Mouse (Mus musculus) central nervous system, embryonic 14 days (tissue): Measurements from ENCODE around the gene Rdh16. TPM values are rescaled to one million over a fixed set of nuclear protein-coding genes. Genes with fewer than 3 reads are reported as not detected.

Experiments
- polyA plus RNA-seq: library from polyadenylated mRNA; depleted of rRNA; stranded (reverse); fragments of >200 nt; gene quantifications from 2 replicates; pipeline ENCODE4 v1.2.3, GENCODE M21; 2012; rRNA removed

Rdh16 gene
- 0.01 TPM in 1 of 2 replicates, not detected in the other for polyA plus RNA-seq

GRCm38 (mm10) chr10:127800891-127801290, at the start of gene Rdh16:
Rdh16 (plus strand) TSS chr10:127801152.

GRCm38 (mm10) chr10:127751548-127751947, 49.4 kb upstream of the Rdh16 start, which contains the start of gene Gpr182:
Gpr182 (minus strand) TSS chr10:127751732.

GRCm38 (mm10) chr10:127759181-127760110, 41.5 kb upstream of the Rdh16 start, which contains the start of the genes Rdh1 and Rdh16f1:
Rdh1 (plus strand) TSS chr10:127759721.
Rdh16f1 (plus strand) TSS chr10:127759787.

GRCm38 (mm10) chr10:127776011-127776410, 24.9 kb upstream of the Rdh16 start, which contains the start of gene Rdh9:
Rdh9 (plus strand) TSS chr10:127776386.

GRCm38 (mm10) chr10:127849628-127850027, 48.7 kb downstream of the Rdh16 start, which contains the start of gene Rdh19:
Rdh19 (plus strand) TSS chr10:127849928.

GRCm38 (mm10) chr10:127866232-127866631, 65.3 kb downstream of the Rdh16 start, which contains the start of gene Rdh16f2:
Rdh16f2 (plus strand) TSS chr10:127866474.

GRCm38 (mm10) chr10:127888605-127889004, 87.7 kb downstream of the Rdh16 start, which contains the start of gene Rdh7:
Rdh7 (minus strand) TSS chr10:127888817.

Other genes starting within 250 kb of the Rdh16 start
- 163 and 211 TPM in 2 replicates for gene Lrp1, start 180.0 kb upstream of the Rdh16 start, polyA plus RNA-seq
- 8.3 and 11.7 TPM in 2 replicates for gene Stat6, start 158.2 kb upstream of the Rdh16 start, polyA plus RNA-seq
- gene Nemp1, start 134.3 kb upstream of the Rdh16 start, polyA plus RNA-seq, result 8.7 and 9.0 TPM in 2 replicates
- gene Nab2, start 132.6 kb upstream of the Rdh16 start, polyA plus RNA-seq, result 9.8 and 18.1 TPM in 2 replicates
- gene Myo1a, start 96.0 kb upstream of the Rdh16 start, polyA plus RNA-seq, result 2.8 and 3.1 TPM in 2 replicates
- gene Tac2, start 76.7 kb upstream of the Rdh16 start, polyA plus RNA-seq, result 0.44 and 1.0 TPM in 2 replicates
- 14.6 and 15.2 TPM in 2 replicates for gene Zbtb39, start 61.6 kb upstream of the Rdh16 start, polyA plus RNA-seq
- gene Gpr182, start 49.4 kb upstream of the Rdh16 start, polyA plus RNA-seq, result 0.76 and 1.2 TPM in 2 replicates
- 0.05 and 0.12 TPM in 2 replicates for gene Rdh1, start 41.4 kb upstream of the Rdh16 start, polyA plus RNA-seq
- 0.30 TPM in 1 of 2 replicates, not detected in the other for gene Rdh16f1, start 41.4 kb upstream of the Rdh16 start, polyA plus RNA-seq
- 0.34 TPM in 1 of 2 replicates, not detected in the other for gene Rdh9, start 24.8 kb upstream of the Rdh16 start, polyA plus RNA-seq
- gene Rdh19, start 48.8 kb downstream of the Rdh16 start, polyA plus RNA-seq, result not detected in 2 replicates
- not detected in 2 replicates for gene Rdh16f2, start 65.3 kb downstream of the Rdh16 start, polyA plus RNA-seq
- not detected in 2 replicates for gene Rdh7, start 87.7 kb downstream of the Rdh16 start, polyA plus RNA-seq
- gene Sdr9c7, start 97.4 kb downstream of the Rdh16 start, polyA plus RNA-seq, result not detected in 2 replicates
- gene Hsd17b6, start 206.5 kb downstream of the Rdh16 start, polyA plus RNA-seq, result not detected in 2 replicates
- gene Prim1, start 214.0 kb downstream of the Rdh16 start, polyA plus RNA-seq, result 39.1 and 45.7 TPM in 2 replicates
- gene Naca, start 234.4 kb downstream of the Rdh16 start, polyA plus RNA-seq, result 532 and 550 TPM in 2 replicates